Mouse (Mus musculus) brain, embryonic 14.5 days (tissue): ENCODE data around the gene Jade1.

Experiments
- CTCF ChIP-seq: fragments of 200-500 bp; IDR thresholded peaks from 2 replicates; pipeline ENCODE4 v1.5.1; 2012; ENCODE audit warnings: inconsistent platforms, mild to moderate bottlenecking, moderate library complexity, borderline replicate concordance; ENCODE audit not compliant: insufficient read depth, insufficient read length; ENCODE audit errors: extremely low read depth
- POLR2A ChIP-seq: fragments of 200-500 bp; IDR thresholded peaks from 2 replicates; pipeline ENCODE4 v1.6.1; 2012; ENCODE audit warnings: mild to moderate bottlenecking, inconsistent platforms, borderline replicate concordance; ENCODE audit not compliant: poor library complexity, insufficient read depth, insufficient read length, severe bottlenecking; ENCODE audit errors: extremely low read depth

- no peak for TF ChIP-seq POLR2A
- no peak for TF ChIP-seq CTCF
Measured at GRCm38 (mm10) chr3:41605601-41606329, 50.2 kb downstream of the Jade1 start.
